Mouse (Mus musculus): ENCODE results near the gene Gm12184. TPM values are rescaled to one million over a fixed set of nuclear protein-coding genes. Genes with fewer than 3 reads are reported as not detected.
"Not testable (repeated sequence)": the region's sequence is repeated elsewhere in the genome, so short reads cannot be mapped to it uniquely, and the experiment has no call there.

Gm12184 gene
- total RNA-seq, 1 experiment from 2014 or later: 3.6 TPM

DNA sequence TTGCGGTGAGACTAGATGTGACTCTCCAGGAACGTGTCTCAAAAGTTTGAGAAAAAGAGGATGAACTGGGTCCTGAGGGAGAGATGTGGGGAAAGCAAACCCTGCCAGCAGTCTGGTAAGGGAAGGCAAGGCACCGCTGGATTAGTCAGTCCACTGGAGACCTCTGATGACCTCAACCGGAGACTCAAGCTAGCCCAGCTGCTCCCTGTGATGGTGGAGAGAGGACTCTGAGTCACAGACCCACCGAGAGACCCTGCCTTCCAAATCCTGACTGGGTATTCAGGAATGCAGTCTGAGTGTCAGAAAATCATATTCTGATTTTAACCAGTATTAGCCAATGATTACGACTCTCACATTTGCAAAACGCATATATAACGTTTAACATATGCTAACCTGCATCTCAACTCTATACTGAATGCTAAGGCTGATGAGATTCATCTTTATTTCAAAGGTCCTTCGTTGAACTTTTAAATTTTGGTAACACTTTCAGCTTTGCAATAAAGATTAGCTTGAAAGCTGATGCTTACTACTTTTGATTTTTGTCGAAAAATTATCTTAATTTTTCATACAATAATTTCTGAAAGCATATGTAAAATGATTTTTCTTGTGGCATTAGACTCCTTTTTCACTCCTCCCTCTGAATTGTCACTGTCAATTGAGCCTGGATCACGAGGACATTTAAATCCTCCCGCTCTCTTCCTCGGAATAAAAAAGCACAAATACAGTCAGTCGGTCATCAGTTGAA is 3.5 kb downstream of the Gm12184 start:
- no peak for DNase-seq

DNA sequence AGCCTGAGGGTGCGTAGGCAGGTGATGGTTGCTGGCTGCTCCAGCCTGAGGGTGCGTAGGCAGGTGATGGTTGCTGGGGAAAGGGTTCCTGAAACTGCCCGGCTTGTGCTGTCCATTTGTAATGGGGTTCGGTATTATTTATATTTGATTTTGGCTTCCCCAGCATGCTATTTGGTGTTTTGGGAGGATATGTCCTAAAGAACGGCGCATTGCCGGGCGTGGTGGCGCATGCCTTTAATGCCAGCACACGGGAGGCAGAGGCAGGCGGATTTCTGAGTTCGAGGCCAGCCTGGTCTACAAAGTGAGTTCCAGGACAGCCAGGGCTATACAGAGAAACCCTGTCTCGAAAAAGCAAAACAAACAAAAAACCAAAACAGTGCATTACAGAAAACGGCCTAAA is 5.2 kb downstream of the Gm12184 start:
- DNase-seq: not testable (repeated sequence)

DNA sequence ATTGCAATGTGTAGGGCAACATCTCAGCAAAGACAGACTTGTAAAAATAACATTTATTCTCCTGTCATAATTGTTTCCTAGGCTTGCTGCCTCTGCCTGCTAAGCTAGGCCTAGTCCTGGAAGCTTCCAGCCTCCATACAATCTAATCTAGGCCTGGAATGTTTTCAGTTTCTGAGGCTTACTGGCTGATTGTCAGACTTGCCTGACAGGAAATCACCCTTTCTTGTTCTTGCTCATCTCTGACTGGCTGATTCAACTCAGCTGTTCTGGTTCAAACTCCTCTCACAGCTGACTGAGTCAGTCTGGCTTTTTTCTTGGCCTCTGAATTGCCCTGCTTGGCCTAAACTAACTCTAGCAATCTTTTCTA is 6.2 kb downstream of the Gm12184 start:
- no peak for DNase-seq

DNA sequence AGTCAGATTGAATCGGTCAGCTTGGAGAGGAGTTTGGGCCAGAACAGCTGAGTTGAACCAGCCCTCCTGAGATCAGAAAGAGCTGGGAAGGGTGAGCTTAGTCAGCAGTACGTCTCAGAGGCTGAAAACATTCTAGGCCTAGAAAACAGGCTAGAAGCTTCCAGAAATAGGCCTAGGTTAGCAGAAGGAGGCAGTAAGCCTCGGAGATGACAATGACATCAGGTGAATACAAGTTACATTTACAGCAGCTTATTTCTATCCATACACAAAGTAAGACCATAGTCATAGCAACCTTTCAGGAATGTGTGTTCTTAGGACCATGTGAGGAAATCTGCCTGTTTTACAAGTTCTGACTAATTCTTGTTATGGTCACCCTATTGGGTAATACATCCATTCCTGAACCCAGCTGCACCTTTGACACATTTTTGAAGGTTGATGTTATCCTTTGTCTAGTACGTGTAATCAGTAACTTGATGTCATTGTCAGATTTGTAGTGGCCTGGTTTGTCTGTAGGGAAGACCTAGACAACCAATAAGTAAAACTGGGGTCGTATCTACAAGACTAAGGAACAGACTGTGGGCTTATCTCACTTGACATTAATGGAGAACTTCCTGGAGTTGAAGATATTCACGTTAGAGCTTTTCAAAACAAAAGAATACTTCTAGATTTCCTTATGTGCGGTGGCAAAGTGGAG is 6.7 kb downstream of the Gm12184 start:
- no peak for DNase-seq

DNA sequence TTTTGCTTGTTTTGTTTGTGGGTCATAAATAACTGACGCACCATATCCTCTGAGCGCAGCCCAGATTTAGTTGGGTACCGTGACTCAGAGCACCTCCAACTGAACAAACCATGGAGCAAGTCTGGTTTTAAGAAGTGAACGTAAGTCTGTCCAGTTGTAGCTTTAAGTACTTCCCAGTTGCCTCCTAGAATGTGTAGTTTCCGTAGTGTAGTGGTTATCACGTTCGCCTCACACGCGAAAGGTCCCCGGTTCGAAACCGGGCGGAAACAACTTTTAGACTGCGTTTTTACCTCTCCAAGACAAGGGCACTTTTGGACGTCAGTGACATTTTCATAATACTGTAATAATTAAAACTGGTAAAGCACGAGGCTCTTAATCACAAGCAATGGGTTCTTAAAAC is 8.1 kb downstream of the Gm12184 start:
- DNase-seq: peak; percentile 81

DNA sequence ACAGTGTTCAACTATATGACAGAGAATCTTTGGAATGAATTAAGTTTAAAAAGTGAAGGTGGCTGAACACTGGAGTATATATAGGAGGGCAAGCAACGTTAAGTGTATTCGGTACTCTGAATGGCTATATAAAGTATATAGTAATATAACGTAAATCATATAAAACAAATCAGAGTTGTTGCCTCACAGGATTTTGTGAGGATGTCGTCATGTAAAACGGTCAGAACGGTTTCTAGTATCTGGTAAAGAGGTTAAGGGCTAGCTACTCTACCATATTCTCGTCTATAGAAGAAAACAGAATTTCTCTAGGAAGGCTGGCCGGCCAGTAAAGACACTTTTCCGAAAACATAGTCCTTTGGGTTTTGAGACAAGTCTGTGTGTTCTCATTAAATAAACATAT is 8.7 kb downstream of the Gm12184 start:
- DNase-seq: no peak

DNA sequence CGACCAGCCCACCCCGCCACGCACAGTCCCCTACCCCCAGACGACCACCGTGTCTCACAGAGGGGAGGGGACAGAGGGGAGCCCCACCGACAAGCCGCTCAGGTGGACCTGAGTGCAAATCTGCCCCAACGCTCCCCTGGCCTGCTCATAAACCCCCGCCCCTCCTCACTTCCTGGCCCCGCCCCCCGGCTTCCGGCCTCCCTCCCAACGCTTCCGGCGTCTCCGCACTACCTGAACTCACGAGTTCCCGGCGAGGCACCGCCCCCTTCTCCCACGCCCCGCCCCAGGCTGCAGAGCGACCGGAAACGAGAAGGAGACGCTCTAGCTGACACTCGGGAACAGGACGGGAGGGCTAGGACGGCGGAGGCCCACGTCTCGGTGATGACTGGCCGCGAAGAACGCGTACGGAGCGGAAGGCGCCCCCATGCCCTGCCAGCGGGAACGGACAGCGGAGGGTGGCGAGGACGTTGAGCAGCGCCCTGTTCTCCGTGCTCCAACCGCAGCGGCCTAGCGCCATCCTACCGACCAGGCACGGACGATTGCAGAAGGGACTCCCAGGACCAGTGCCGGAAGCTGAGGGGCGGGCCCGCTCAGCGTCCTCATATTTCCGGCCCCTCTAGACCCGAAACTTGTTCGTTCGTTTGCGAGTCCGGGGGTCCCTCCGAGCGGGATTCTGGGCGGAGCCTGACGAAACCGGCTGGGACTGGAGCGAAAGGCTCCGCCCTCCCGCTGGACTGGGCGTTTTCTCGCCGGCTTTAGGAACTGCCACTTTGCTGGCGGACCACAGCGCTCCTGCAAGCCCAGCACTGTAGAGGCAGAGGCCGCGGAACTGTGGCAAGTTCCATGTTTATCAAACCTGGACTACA is 9.4 kb downstream of the Gm12184 start, which contains the start of gene Trim41:
Gene Trim41, minus strand, starts transcription at position 554 of the 866 bp plus-strand sequence.
- peak; percentile 99 for DNase-seq

DNA sequence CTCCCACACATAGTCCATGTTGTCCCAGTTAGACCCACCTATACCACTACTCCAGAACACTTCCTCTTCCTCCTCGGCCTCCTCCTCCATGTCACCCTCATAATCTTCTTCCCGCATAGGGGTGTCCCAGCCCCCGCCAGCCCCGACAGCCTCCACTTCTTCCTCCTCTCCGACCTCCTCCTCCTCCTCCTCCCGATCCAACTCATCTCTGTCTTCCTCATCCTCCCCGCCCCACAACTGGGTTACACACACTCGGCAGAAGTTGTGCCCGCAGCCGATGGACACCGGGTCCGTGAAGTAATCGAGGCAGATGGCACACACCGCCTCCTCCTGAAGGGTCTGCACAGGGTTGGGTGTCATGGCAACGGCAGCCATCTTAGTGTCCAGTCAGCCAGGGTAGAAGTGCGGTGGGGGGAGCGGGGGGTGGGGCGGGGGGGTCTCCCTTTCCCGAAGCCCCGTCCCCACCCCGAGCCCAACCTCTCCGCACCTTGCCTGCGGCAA is 10.1 kb downstream of the Gm12184 start:
- peak; percentile 30 for DNase-seq

DNA sequence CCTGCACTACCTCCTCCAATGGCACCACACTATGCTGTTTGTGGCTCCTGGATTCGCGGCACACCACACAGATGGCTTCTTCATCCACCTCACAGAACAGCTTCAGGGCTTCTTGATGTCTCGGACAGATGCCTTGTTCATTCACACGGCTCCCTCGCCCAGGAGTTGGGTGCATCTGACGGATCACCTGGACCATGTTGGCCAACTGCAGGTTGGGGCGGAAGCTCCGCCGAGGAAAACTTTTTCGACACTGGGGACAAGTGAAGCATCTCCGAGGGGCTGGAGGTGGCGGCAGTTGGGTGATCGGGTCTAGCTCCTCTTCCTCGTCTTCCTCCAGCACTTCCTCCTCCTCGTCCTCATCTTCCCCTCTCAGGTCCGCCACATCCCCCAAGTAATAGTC is 10.6 kb downstream of the Gm12184 start:
- DNase-seq: no peak

DNA sequence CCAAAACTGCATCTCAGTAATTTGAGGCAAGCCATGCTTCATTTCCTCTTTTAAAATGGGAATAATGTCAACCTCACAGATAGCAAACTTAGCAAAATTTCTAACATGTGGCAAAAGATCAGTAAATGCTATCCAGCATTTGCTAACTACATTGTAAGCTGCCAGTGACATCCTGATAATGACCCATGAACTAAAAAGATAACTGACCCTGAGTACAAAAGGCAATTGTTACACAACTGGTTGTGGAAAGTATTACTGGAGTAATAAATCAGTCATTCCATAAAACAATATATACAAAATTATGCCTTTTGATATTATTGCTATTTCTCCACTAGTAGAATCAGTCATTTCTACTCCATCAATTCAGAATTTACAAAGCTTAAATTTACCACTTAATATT is 12.7 kb downstream of the Gm12184 start:
- no peak for DNase-seq

DNA sequence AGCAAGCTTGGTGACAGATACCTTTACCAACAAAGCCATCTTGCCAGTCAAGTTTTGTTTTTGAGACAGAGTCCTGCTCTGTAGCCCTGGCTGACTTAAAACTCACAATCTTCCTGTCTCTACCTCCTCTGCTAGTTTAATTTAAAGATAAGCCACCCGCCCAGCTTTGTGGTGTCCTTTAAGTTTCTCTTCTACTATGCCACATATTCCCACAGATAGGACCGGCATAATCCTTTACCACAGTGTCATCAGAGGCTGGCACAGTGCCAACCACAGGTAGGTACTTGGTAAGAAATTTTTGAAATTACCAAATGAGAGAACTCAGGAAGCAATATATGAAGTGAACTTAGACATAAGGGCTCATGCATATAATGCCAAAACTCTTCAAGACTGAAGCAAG is 16.3 kb downstream of the Gm12184 start:
- DNase-seq: no peak

DNA sequence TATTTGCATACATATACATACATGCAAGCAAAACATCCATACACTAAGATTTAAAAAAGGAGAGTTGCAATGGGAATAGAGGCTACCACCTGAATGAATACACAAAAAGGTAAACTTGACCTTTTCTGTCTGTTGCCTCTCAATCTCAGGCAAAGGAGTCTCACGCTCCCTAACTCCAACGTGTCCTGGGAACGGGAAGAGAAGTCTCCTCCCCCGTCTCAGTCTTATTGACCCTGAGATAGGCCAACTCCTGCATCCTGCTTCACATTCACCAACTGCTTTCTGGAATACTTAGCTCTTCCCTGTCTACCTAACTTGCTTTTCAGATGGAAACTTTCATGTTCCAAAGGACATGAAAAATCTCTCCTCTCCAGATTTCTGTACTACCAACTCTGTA is 17.0 kb downstream of the Gm12184 start:
- DNase-seq: no peak

DNA sequence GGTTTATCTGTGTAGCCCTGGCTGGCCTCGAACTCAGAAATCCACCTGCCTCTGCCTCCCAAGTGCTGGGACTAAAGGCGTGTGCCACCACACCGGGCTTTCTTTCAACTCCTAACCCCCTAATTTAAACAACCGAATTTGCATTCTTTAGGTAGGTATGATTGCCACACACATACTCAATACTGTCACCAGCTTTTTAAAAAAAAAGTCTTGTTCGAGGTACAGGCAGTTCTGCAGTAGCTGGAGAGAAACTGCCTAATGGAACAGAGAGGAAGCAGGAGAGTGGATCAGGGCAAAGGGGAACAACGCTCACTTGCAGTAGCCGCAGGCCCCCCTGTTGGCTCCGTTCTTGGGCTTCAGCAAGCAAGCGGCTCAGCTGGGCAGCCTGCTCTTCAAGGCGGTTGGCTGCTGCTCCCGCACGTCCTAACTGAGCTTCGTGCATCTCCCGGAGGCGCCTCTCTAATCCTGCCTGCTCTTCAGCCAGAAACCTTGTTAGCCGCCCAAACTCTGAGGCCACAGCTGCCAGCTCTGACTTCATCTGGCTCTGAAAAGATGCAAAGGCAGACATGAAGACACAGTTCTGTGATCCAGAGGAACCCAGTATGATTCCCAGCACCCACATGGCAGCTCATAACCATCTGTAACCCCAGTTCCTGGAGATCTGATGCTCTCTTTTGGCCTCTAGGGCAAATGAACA is 17.6 kb downstream of the Gm12184 start:
- DNase-seq: peak; percentile 9

DNA sequence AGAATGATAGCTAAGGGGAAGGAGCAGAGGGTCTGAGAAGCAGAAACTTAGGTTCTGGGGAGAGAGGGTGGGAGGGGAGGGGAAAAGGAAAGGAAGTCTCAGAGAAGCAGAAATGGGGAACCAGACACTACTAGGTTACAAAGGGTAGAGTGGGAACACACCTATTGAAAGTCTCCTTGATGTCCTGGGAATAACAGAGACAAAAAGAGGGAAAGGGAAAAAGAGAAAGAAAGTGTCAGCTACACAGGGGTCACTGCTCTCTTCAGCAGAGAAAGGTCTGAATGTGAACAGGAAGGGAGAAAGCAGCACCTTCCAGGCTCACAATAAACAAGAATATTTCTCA is 18.2 kb downstream of the Gm12184 start:
- DNase-seq: no peak

DNA sequence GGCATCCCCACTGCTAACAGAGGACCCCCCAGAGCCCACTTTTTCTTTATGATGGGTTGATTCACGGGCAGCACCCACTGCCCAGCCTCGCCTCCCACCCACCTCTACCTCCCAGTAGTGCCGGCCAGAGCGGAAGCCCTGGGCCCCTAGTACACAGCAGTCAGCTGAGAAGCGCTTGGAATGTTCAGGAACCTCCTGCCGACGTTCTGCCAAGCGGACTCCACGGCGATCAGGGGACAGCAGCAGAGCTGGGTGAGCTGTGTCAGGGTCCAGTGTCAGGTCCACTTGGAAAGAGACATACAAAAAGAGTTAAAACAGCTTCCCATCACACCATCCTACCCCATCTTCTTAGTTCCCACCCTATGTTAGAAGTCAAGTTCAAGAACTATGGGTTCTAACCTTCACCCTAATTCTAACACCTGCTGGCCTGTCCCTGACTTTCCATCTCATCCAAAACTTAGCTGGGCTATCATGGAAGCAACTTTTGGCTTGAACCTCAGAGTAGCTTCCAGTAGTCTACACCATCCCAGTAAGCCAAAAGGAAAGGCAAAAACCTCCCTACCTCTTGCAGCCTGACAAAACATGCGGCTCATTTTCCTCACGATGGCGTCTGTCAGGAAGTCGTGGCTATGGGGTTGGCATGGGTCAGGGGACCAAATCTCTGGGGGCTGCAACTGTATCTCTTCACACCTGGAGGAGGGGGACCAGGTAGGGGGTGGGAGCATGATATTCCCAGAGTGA is 18.7 kb downstream of the Gm12184 start:
- no peak for DNase-seq

DNA sequence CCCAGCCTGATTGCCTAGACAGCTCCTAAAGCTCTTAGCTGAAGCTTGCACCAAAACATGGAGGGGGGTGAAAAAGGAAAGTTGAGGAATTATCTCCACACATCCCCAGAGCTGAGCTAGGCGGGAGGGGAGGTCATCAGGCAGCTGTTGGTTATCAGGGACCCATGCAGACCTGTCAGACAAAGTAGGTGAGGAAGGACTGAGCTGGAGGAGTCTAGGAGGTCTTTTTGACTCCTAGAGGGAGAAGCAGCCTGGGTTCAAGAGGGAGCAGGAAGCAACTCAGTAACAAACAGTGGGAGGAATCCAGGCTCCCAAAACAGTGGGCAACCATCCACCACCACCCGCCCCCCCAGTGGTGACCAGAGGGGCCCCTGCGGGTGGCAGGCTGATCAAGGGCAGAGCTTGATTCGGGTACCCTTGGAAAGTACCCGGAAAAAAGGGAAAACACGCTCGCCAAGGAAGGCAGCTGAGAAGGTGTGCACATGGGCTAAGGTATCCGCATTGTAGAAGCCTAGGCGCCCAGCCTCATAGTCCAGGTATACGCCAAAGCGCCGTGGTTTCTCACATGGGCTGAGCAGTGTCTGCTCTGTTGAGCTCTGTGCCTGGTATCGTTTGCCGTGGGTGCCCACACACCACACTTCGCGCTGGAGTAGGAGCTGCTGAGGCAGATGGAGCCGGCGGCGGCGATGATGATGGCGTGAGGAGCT is 19.4 kb downstream of the Gm12184 start:
- peak; percentile 7 for DNase-seq

DNA sequence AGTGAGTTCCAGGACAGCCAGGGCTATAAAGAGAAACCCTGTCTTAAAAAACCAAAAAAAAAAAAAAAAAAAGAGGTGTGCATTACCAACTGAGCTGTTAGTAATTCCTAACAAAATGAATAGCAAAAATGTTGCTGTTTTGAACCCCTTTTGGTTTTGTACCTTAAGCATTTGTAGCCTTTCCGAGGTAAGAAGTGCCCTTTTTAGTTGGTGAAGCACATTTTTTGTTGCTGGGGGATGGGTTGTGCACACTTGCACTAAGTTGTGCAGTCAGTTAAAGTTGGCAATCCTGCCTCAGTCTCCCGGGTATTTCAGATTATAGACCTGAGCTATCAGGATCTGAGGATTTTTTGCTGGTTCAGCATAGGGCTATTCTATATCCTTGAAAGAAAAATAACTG is 21.5 kb downstream of the Gm12184 start:
- DNase-seq: no peak

DNA sequence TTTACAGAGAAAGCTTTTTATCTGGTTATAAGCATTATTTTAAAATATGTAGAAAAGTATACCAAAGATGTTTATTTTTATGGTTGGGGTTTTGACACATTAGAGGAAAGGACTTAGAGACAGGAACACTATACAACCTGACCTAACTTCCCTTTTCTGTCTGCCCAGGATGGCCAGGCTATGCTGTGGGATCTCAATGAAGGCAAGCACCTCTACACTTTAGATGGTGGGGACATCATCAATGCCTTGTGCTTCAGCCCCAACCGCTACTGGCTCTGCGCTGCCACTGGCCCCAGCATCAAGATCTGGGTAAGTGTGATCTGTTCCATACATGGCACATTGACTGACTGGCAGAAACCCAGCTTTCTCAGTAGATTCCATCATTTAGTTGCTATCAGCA is 22.5 kb downstream of the Gm12184 start:
- no peak for DNase-seq

DNA sequence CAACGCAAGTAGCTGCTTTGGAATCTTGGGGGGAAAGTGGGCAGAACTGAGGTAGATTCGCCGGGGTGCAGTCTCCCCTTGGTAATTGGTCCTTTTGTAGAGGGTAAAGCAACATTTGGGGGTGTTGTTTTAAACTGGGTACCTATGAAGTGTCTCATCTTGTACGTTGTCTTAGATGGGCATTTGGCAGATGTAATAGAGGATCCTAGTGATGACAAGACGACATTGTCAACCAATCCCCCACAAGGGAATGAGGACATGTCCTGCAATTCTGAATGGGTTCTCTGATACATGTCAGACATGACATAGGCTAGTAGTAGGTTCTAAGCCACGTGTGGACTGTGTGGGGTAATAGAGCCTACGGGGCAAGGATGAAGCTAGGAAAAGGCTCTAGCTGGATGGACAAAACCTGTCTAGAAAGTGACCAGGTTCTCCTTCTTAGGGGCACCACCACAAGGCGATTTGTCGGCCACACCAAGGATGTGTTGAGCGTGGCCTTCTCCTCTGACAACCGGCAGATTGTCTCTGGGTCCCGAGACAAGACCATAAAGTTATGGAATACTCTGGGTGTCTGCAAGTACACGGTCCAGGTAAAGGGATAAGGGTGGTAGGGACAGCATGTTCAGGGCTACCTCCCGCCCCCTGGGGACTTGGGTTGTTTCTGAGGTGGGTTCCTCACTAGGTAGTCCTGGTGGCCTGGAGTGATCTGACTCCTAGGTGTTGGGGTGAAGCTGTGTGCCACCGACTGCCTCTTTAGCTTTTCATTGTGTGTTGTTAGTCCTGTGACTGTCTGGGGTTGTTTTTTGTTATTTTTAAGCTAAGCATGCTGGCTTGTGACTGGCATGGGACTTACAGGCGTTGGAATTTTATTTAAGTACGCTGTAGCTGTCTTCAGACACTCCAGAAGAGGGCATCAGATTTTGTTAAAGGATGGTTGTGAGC is 24.4 kb downstream of the Gm12184 start:
- no peak for DNase-seq

Data from adrenal gland, postnatal 25 days (tissue).